10 mouse cellular contexts compared by ENCODE assay signal in genomic region chr2:52762529-52762928, GRCm38 (mm10). TPM values are rescaled to one million over a fixed set of nuclear protein-coding genes. Genes with fewer than 3 reads are reported as not detected.
A peak's percentile ranks its signal among the peaks of the same experiment; 100 is the strongest.
DNase-seq lines count a peak whose midpoint lies in the region; ATAC-seq and TF ChIP-seq lines count a peak whose summit lies in the region.
"Had no signal": no experiment of that assay in that cellular context is flagged by ENCODE, and none has a peak within 500 bp of the region (broad histone marks: within the 10 kb centered on the region; RNA-seq: fewer than 3 reads in every experiment).

No protein-coding gene starts in this region.

- no peaks in the 10 kb centered on the region for H3K36me3 ChIP-seq in liver, embryonic 12.5 days
- no peaks in the 10 kb centered on the region for H3K36me3 ChIP-seq in liver, embryonic 11.5 days (ENCODE audit: control insufficient read depth, insufficient read depth, low read length)
- H3K36me3 ChIP-seq in CH12.LX (replicated peaks in 1 of 2; ENCODE audit: control insufficient read depth in 1 of 2, insufficient read depth in 1 of 2, low read length in 1 of 2): no peaks in the 10 kb centered on the region
- no peaks in the 10 kb centered on the region for H3K36me3 ChIP-seq in embryonic facial prominence, embryonic 15.5 days
- H3K36me3 ChIP-seq in neural tube, embryonic 15.5 days: no peaks in the 10 kb centered on the region
- H3K36me3 ChIP-seq: hindbrain, embryonic 10.5 days; midbrain, embryonic 12.5 days had no signal

- in situ Hi-C loops in CH12.LX (cut with MboI; ENCODE audit: low pct_ligation_motif_present, low pct_unique_long_range_greater_than_20kb, low sequenced_read_pairs): loop anchor here (5.0 to 25.0 kb wide), 2 partner anchors 175 to 325 kb away; no protein-coding TSS in a partner anchor

- 0 out of 2 replicates have a peak overlapping the region, but pooled peaks have one; percentile 47 for H3K4me2 ChIP-seq in liver, embryonic 12.5 days
- H3K4me2 ChIP-seq in liver, embryonic 11.5 days: no peak overlapping the region
- H3K4me2 ChIP-seq in CH12.LX (ENCODE audit: insufficient read depth, low read depth, poor library complexity, severe bottlenecking): peak overlapping the region; percentile 7; the same call in 1 of the 2 replicates
- H3K4me2 ChIP-seq in embryonic facial prominence, embryonic 15.5 days (replicated peaks): peak overlapping the region; percentile 53
- H3K4me2 ChIP-seq in neural tube, embryonic 15.5 days: peak overlapping the region; percentile 55; the same call in 1 of the 2 replicates

- peak; percentile 52; the same call in 1 of the 2 replicates for TF ChIP-seq EP300 in CH12.LX (IDR thresholded peaks at IDR 0.05; ENCODE audit: low read length)

- H3K4me1 ChIP-seq in liver, embryonic 12.5 days: no peaks in the 10 kb centered on the region
- no peaks in the 10 kb centered on the region for H3K4me1 ChIP-seq in liver, embryonic 11.5 days (replicated peaks; ENCODE audit: control insufficient read depth, insufficient read depth, low read length)
- H3K4me1 ChIP-seq in CH12.LX (ENCODE audit: control insufficient read depth in 1 of 2, insufficient read depth in 2 of 2): peaks cover 0 to 19% of the 10 kb centered on the region in 2 experiments; a peak in 2 of 4 replicates
- H3K4me1 ChIP-seq in embryonic facial prominence, embryonic 15.5 days: peaks cover 5% of the 10 kb centered on the region; the same call in 1 of the 2 replicates
- H3K4me1 ChIP-seq in neural tube, embryonic 15.5 days: no peaks in the 10 kb centered on the region
- H3K4me1 ChIP-seq: hindbrain, embryonic 10.5 days; midbrain, embryonic 12.5 days had no signal

- TF ChIP-seq POLR2A in CH12.LX (IDR thresholded peaks at IDR 0.05; ENCODE audit: low read depth, low read length): no peak

- H3K27me3 ChIP-seq in liver, embryonic 12.5 days (replicated peaks): no peaks in the 10 kb centered on the region
- no peaks in the 10 kb centered on the region for H3K27me3 ChIP-seq in liver, embryonic 11.5 days (replicated peaks; ENCODE audit: control insufficient read depth, insufficient read depth, low read length)
- no peaks in the 10 kb centered on the region for H3K27me3 ChIP-seq in CH12.LX (replicated peaks)
- no peaks in the 10 kb centered on the region for H3K27me3 ChIP-seq in embryonic facial prominence, embryonic 15.5 days
- no peaks in the 10 kb centered on the region for H3K27me3 ChIP-seq in neural tube, embryonic 15.5 days (replicated peaks)
- H3K27me3 ChIP-seq: midbrain, embryonic 12.5 days; Patski had no signal

- no peaks in the 10 kb centered on the region for H3K9me3 ChIP-seq in liver, embryonic 12.5 days (replicated peaks)
- no peaks in the 10 kb centered on the region for H3K9me3 ChIP-seq in liver, embryonic 11.5 days (ENCODE audit: control insufficient read depth, low read length)
- peaks cover 14% of the 10 kb centered on the region for H3K9me3 ChIP-seq in CH12.LX (replicated peaks; ENCODE audit: low read length)
- H3K9me3 ChIP-seq in embryonic facial prominence, embryonic 15.5 days (replicated peaks): no peaks in the 10 kb centered on the region
- no peaks in the 10 kb centered on the region for H3K9me3 ChIP-seq in neural tube, embryonic 15.5 days (replicated peaks)
- H3K9me3 ChIP-seq: hindbrain, embryonic 10.5 days; midbrain, embryonic 12.5 days had no signal

- TF ChIP-seq RAD21 in CH12.LX (IDR thresholded peaks at IDR 0.05; ENCODE audit: low read depth, low read length): no peak

- WGBS in liver, embryonic 12.5 days (ENCODE audit: insufficient replicate concordance): 35% methylated on average over 7 of the region's 7 CpGs
- WGBS in liver, embryonic 11.5 days: 44% methylated on average over 7 of the region's 7 CpGs
- 59% methylated on average over 7 of the region's 7 CpGs for WGBS in embryonic facial prominence, embryonic 15.5 days
- WGBS in neural tube, embryonic 15.5 days: 73% methylated on average over 7 of the region's 7 CpGs

- no peak for DNase-seq in liver, embryonic 11.5 days (ENCODE audit: low spot score)
- DNase-seq in CH12.LX (ENCODE audit: extremely low read depth): peak; percentile 50
- no peak for DNase-seq in right cerebral cortex, adult 2 months (ENCODE audit: low spot score in 2 of 2)
- no peak for DNase-seq in heart, adult 9 months (ENCODE audit: low spot score in 2 of 2)

- no peak for ATAC-seq in liver, embryonic 12.5 days
- ATAC-seq in liver, embryonic 11.5 days (replicated peaks; ENCODE audit: low FRiP score): no peak
- ATAC-seq in embryonic facial prominence, embryonic 15.5 days (ENCODE audit: insufficient number of reproducible peaks, low FRiP score, low TSS enrichment, low read depth): no peak
- ATAC-seq in neural tube, embryonic 15.5 days (ENCODE audit: low FRiP score): no peak
- ATAC-seq: Patski had no signal

- H3K27ac ChIP-seq in liver, embryonic 12.5 days: no peak overlapping the region
- no peak overlapping the region for H3K27ac ChIP-seq in liver, embryonic 11.5 days (ENCODE audit: low read depth, low read length)
- H3K27ac ChIP-seq in CH12.LX (ENCODE audit: insufficient read depth, low read depth): no peak overlapping the region
- no peak overlapping the region for H3K27ac ChIP-seq in embryonic facial prominence, embryonic 15.5 days (replicated peaks)
- no peak overlapping the region for H3K27ac ChIP-seq in neural tube, embryonic 15.5 days (replicated peaks)
- H3K27ac ChIP-seq: hindbrain, embryonic 10.5 days; midbrain, embryonic 12.5 days had no signal

- TF ChIP-seq CTCF in CH12.LX (conservative IDR thresholded peaks at IDR 0.05 in 1 of 2, IDR thresholded peaks at IDR 0.05 in 1 of 2; ENCODE audit: low read depth in 2 of 2, low read length in 2 of 2): no peak

- no peak overlapping the region for H3K4me3 ChIP-seq in liver, embryonic 12.5 days
- no peak overlapping the region for H3K4me3 ChIP-seq in liver, embryonic 11.5 days (ENCODE audit: low read depth, low read length)
- peak overlapping the region in 1 of 3 experiments; percentile 19 for H3K4me3 ChIP-seq in CH12.LX (replicated peaks in 1 of 3; ENCODE audit: low read depth in 2 of 3, low read length in 2 of 3, poor library complexity in 1 of 3)
- no peak overlapping the region for H3K4me3 ChIP-seq in embryonic facial prominence, embryonic 15.5 days (replicated peaks)
- no peak overlapping the region for H3K4me3 ChIP-seq in neural tube, embryonic 15.5 days (replicated peaks)
- H3K4me3 ChIP-seq: midbrain, embryonic 12.5 days had no signal

- H3K9ac ChIP-seq in liver, embryonic 12.5 days: no peak overlapping the region
- H3K9ac ChIP-seq in liver, embryonic 11.5 days (ENCODE audit: low read depth, low read length): no peak overlapping the region
- H3K9ac ChIP-seq in CH12.LX (ENCODE audit: insufficient read depth, low read depth): no peak overlapping the region
- no peak overlapping the region for H3K9ac ChIP-seq in embryonic facial prominence, embryonic 15.5 days
- H3K9ac ChIP-seq in neural tube, embryonic 15.5 days (replicated peaks): no peak overlapping the region
- H3K9ac ChIP-seq: midbrain, embryonic 12.5 days had no signal

- no peaks in the 10 kb centered on the region for H3K79me2 ChIP-seq in CH12.LX (replicated peaks; ENCODE audit: control insufficient read depth, extremely low read depth, insufficient read depth, poor library complexity, severe bottlenecking)

- dilution Hi-C loops in CH12.LX (cut with MboI; ENCODE audit: extremely low pct_ligation_motif_present, extremely low pct_unique_long_range_greater_than_20kb, low sequenced_read_pairs): no loop called here

TF ChIP-seq in CH12.LX, 34 proteins besides CTCF, POLR2A, EP300 and RAD21:
- TF ChIP-seq TCF12 (IDR thresholded peaks at IDR 0.05; ENCODE audit: low read depth, low read length) (peak; percentile 29; the same call in 1 of the 2 replicates), SIN3A (IDR thresholded peaks at IDR 0.05; ENCODE audit: low read length) (0 out of 2 replicates have a peak, but pooled peaks have one; percentile 3), SMC3 (IDR thresholded peaks at IDR 0.05; ENCODE audit: low read depth, low read length) (no peak), BHLHE40 (IDR thresholded peaks at IDR 0.05; ENCODE audit: low read depth, low read length) (peak; percentile 39; the same call in 1 of the 2 replicates), ZNF384 (IDR thresholded peaks at IDR 0.05; ENCODE audit: low read depth, low read length) (peak; percentile 51), MXI1 (IDR thresholded peaks at IDR 0.05; ENCODE audit: low read depth, low read length) (0 out of 2 replicates have a peak, but pooled peaks have one; percentile 4)

RNA-seq across cellular contexts. Expression of gene Stam2, which starts 20.4 kb away (rescaled TPM):
- polyA plus RNA-seq in liver, embryonic 12.5 days (2016; fragmentation: Nextera tagmentation; extraction: Ambion mirVana): 13.5 and 14.9 TPM in 2 replicates
- polyA plus RNA-seq in liver, embryonic 11.5 days (2014; fragmentation: Nextera tagmentation; extraction: Ambion mirVana): 22.2 and 25.5 TPM in 2 replicates
- 9.3 and 10.3 TPM in 2 replicates for total RNA-seq in CH12.LX (2012; rRNA removed)
- total RNA-seq in CH12.LX (2014; rRNA removed): 16.5 and 20.7 TPM in 2 replicates
- 19.8 and 20.5 TPM in 2 replicates for polyA plus RNA-seq in CH12.LX (2012; ENCODE audit: insufficient read length, low read depth)
- polyA plus RNA-seq in embryonic facial prominence, embryonic 15.5 days (2015; fragmentation: Nextera tagmentation; extraction: Ambion mirVana): 32.3 and 32.8 TPM in 2 replicates
- polyA plus RNA-seq in neural tube, embryonic 15.5 days (2015; fragmentation: Nextera tagmentation; extraction: Ambion mirVana): 32.1 and 34.5 TPM in 2 replicates
